Mouse (Mus musculus) kidney, postnatal 0 days (tissue): ENCODE measurements at regions not wholly inside any gene's neighbourhood (a gene's known extent, or its start where the extent isn't known, plus 50 kb on each side); places are given as distances from the start of the nearest gene placed in this dataset.

Experiments used
- ATAC-seq: fragments of 200-750 bp; cut with Nextera tagmentation; replicated peaks from 2 replicates; pipeline ENCODE4 v1.8.0; 2017; ENCODE audit warnings: low read depth, moderate number of reproducible peaks, moderate TSS enrichment, moderate library complexity; ENCODE audit not compliant: low FRiP score
- DNase-seq: peaks from one replicate; pipeline ENCODE4 v3.0.0-alpha.2; 2016; ENCODE audit warnings: low spot score
- H3K27ac ChIP-seq: fragments of 300-500 bp; sonication (generic); 2 replicates; pipeline ENCODE4 v1.5.1; 2014; ENCODE audit warnings: mild to moderate bottlenecking
- H3K27me3 ChIP-seq: fragments of 300-500 bp; sonication (generic); 2 replicates; pipeline ENCODE4 v1.6.1; 2014; ENCODE audit warnings: low read length, mixed read lengths; ENCODE audit not compliant: insufficient read depth
- H3K36me3 ChIP-seq: fragments of 300-500 bp; sonication (generic); 2 replicates; pipeline ENCODE4 v1.6.1; 2014; ENCODE audit warnings: low read length, mixed read lengths; ENCODE audit not compliant: insufficient read depth
- H3K4me1 ChIP-seq: fragments of 300-500 bp; sonication (generic); replicated peaks from 2 replicates; pipeline ENCODE4 v1.6.1; 2014; ENCODE audit warnings: antibody characterized with exemption, low read length, mixed read lengths; ENCODE audit not compliant: insufficient read depth
- H3K4me2 ChIP-seq: fragments of 300-500 bp; sonication (generic); 2 replicates; pipeline ENCODE4 v1.6.1; 2014; ENCODE audit warnings: mild to moderate bottlenecking, low read length, moderate library complexity, mixed read lengths
- H3K4me3 ChIP-seq: fragments of 300-500 bp; sonication (generic); replicated peaks from 2 replicates; pipeline ENCODE4 v1.5.1; 2014; ENCODE audit warnings: low read depth, low read length
- H3K9ac ChIP-seq: fragments of 300-500 bp; sonication (generic); 2 replicates; pipeline ENCODE4 v1.6.1; 2014; ENCODE audit warnings: low read depth, low read length
- H3K9me3 ChIP-seq: fragments of 300-500 bp; sonication (generic); replicated peaks from 2 replicates; pipeline ENCODE4 v1.6.1; 2016; ENCODE audit warnings: low read length, inconsistent platforms, mixed read lengths
- CTCF ChIP-seq: IDR thresholded peaks from 2 replicates; pipeline ENCODE4 v1.5.1; 2016; ENCODE audit warnings: antibody characterized with exemption, low read depth, mild to moderate bottlenecking, moderate library complexity
- WGBS: fragments of 180-500 bp; shearing (Covaris S2); extraction: QIAGEN DNeasy Blood & Tissue Kit; methylation state at CpG from one replicate; pipeline ENCODE4 v1.1.7; 2014; 5-methylcytosine and 5-hydroxymethylcytosine counted together

DNA sequence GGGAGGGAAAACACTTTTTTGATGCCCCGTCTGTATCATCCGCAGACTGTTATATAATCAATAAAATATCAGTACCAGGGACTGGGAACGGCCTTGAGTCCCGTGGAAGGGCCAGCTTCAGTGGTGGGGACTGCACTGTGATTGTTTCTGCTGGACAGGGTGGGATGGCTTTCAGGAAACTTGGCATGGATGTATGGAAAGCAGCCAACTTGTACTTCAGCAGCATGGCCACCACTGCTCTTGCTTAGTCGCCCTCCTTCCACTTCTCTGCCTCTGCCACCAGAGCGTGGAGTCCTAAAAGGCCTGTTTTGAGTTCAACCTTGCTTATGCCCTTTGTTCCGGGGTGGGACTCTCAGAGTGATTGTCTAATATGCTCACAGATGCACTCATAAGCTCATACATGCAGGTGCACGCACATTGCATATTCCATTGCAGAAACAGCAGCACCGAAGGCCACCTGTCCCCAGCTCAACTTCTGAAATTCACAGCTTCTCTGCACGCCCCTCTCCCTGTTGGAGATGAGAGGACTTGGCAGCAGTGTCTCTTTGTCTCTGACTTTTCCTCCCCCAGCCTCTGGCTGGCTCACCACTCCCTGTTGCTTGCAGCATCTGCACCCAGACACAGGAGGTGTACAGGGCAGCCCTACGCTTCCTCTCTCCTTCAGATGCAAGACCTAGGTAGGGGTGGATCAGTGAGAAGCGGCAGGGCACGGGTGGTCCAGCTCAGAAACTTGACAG is 91.0 kb upstream of the Grik3 start:
- Histone ChIP-seq H3K4me3 (no peak overlapping the region), H3K4me2 (no peak overlapping the region), H3K36me3 (no peaks in the 10 kb centered on the region), H3K27ac (no peak overlapping the region), H3K4me1 (no peaks in the 10 kb centered on the region), H3K9me3 (no peaks in the 10 kb centered on the region), H3K27me3 (no peaks in the 10 kb centered on the region), H3K9ac (no peak overlapping the region)
- DNase-seq (no peak), ATAC-seq (no peak)
- WGBS, result 72% methylated on average over 13 of the region's 13 CpGs
- TF ChIP-seq CTCF, result no peak

DNA sequence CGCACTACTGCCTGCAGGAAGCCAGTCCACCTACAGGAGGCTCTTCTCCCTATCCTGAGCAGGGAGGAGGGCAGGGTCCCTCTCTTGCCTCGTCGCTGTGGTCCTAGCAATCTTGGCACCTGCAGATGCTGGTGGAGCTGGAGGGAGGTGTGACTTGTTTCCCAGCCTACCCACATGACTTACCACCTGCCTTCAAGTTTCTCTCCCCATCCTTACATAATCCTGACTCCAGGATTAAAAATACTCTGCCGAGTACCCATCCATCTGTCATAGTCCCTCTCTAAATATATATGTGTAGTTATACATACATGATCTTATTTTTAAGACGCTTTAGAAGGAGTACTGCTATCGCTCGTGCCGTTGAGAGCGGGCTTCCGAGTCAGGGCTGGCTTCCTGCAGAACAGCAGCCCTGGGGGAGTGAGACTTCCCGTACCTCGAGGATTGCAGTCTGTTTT is 93.5 kb upstream of the Grik3 start:
- Histone ChIP-seq H3K4me1 (no peaks in the 10 kb centered on the region), H3K9ac (no peak overlapping the region), H3K27ac (no peak overlapping the region), H3K9me3 (no peaks in the 10 kb centered on the region), H3K27me3 (no peaks in the 10 kb centered on the region), H3K4me2 (no peak overlapping the region), H3K36me3 (no peaks in the 10 kb centered on the region), H3K4me3 (no peak overlapping the region)
- no peak for ATAC-seq
- no peak for DNase-seq
- no peak for TF ChIP-seq CTCF
- 69% methylated on average over 12 of the region's 12 CpGs for whole genome bisulfite sequencing

DNA sequence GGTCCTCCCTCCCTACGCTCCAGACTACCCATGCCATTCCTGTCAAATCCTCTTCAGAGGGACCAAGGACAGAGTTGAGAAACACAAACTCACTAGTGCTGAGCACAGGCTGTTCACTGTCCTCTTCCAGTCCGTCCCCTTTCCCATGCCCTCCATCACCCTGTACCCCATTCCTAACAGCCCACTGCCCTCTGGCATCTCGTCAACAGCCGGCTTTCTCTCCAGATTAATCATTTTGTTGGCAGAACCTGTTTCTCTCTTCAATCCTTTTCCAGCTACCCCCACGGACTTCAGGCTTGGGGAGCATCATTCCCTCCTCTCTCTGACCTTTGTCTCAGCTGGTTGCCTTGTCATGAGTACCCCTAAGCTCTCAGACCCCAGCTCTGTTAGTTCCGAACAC is 99.2 kb upstream of the Grik3 start:
- Histone ChIP-seq H3K27me3 (no peaks in the 10 kb centered on the region), H3K9me3 (no peaks in the 10 kb centered on the region), H3K4me1 (no peaks in the 10 kb centered on the region), H3K4me3 (no peak overlapping the region), H3K27ac (no peak overlapping the region), H3K36me3 (no peaks in the 10 kb centered on the region), H3K4me2 (no peak overlapping the region), H3K9ac (no peak overlapping the region)
- no peak for ATAC-seq
- TF ChIP-seq CTCF, result no peak
- WGBS, result 55% methylated on average over 6 of the region's 6 CpGs
- DNase-seq, result no peak

DNA sequence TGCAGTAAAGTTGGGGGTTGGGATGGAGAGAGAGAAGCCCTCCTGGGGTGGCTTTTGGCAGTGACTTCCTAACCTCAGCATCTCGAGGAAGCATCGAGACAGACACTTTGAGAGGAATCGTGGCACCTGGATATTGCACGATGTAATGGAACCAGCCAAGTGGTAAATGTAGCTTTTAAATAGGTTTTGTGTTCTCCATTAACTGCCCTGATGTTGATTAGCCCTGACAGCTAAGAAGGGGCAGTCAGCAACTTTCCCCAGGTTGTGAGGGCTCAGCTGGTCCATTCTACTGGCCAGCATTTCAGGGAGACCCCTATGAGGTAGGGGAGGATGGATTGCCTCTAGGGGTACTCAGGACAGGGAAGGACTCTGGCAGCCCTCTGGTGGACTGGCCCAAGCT is 104.7 kb upstream of the Grik3 start:
- TF ChIP-seq CTCF, result no peak
- 37% methylated on average over 4 of the region's 4 CpGs for WGBS
- ATAC-seq, result no peak
- Histone ChIP-seq H3K36me3 (no peaks in the 10 kb centered on the region), H3K4me1 (no peaks in the 10 kb centered on the region), H3K4me3 (no peak overlapping the region), H3K9ac (no peak overlapping the region), H3K9me3 (no peaks in the 10 kb centered on the region), H3K27me3 (no peaks in the 10 kb centered on the region), H3K27ac (no peak overlapping the region), H3K4me2 (no peak overlapping the region)
- no peak for DNase-seq

DNA sequence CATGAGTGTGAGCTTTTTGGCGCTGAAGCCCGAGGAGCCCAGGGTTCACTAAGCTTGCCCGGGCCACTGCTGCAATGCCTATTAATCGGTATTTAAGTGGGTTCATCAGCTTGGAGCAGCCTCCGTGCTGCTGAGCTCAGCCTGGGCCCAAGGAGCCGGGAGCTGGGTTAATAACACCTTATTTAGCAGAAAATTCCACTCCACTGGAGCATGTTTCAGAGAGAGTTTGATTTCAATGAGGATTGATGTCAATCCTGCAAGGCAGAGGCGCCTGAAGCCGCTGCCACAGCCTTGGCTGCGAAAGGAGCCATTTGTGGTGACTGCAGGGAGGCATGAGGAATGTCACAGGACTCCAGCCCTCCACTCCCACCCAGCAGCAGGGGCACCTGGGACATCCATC is 126.5 kb upstream of the Grik3 start:
- H3K36me3 ChIP-seq, result no peaks in the 10 kb centered on the region
- H3K27me3 ChIP-seq, result no peaks in the 10 kb centered on the region
- no peak overlapping the region for H3K4me2 ChIP-seq
- H3K4me1 ChIP-seq, result no peaks in the 10 kb centered on the region
- no peak for TF ChIP-seq CTCF
- no peak overlapping the region for H3K4me3 ChIP-seq
- no peak overlapping the region for H3K27ac ChIP-seq
- no peak overlapping the region for H3K9ac ChIP-seq
- ATAC-seq (no peak), DNase-seq (peak; percentile 14)
- WGBS, result 50% methylated on average over 9 of the region's 9 CpGs
- H3K9me3 ChIP-seq, result no peaks in the 10 kb centered on the region

DNA sequence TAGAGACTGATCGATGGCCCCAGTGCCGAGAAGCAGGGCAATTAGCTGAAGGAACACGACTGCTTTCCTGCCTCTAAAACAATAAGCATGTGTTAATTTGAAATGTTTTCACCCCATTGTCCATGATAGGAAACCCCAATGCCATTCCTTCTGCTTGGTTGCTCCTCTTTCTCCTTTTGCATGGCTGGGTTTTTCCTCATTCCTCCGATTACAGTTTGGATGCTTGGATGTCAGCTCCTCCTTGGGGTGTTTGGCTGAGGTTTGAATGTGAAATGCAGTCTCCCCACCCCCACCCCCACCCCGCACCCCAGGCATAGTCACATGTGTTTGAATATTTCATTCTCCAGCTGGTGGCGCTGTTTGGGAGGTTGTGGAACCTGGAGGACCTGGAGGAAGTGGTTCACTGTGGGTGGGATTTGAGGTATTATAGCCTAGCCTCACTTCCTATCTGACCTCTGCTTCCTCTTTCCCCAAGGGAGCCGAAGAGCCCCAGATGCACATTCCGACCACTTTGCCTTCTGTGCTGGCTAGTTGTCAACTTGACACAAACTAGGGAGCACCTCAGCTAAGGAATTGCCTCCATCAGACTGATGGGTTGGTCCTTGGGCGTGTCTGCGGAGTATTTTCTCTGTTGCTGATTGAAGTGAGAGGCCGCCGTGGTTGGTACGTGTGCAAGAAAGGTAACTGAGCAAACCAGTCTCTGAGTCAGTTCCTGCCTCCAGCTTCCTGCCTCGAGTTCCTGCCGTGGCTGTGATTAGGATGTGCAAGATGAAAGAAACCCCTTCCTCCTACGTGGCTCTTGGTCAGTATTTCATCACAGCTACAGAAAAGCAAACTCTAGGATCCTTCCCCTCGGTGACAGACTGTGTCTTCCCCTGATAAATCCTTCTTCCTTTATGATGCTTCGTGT is 128.6 kb upstream of the Grik3 start:
- DNase-seq (no peak), ATAC-seq (no peak)
- H3K27me3 ChIP-seq, result no peaks in the 10 kb centered on the region
- 65% methylated on average over 18 of the region's 18 CpGs for WGBS
- no peak overlapping the region for H3K27ac ChIP-seq
- no peak overlapping the region for H3K4me3 ChIP-seq
- H3K4me1 ChIP-seq, result no peaks in the 10 kb centered on the region
- H3K36me3 ChIP-seq, result no peaks in the 10 kb centered on the region
- H3K9ac ChIP-seq, result no peak overlapping the region
- no peaks in the 10 kb centered on the region for H3K9me3 ChIP-seq
- no peak overlapping the region for H3K4me2 ChIP-seq
- TF ChIP-seq CTCF, result no peak; the same call in 1 of the 2 replicates
